Comparison of ENCODE assay signal across 13 mouse cellular contexts in genomic region chr3:127267846-127268245, GRCm38 (mm10).
DNase-seq lines count a peak whose midpoint lies in the region; ATAC-seq and TF ChIP-seq lines count a peak whose summit lies in the region.
"Had no signal": no experiment of that assay in that cellular context is flagged by ENCODE, and none has a peak within 500 bp of the region (broad histone marks: within the 10 kb centered on the region; RNA-seq: fewer than 3 reads in every experiment).

No protein-coding gene starts in this region.

- TF ChIP-seq CTCF in left cerebral cortex, adult 2 months (IDR thresholded peaks at IDR 0.05) = no peak
- TF ChIP-seq CTCF in lung, adult 2 months (IDR thresholded peaks at IDR 0.05; ENCODE audit: insufficient read depth, low read length) = no peak

- H3K27ac ChIP-seq in left cerebral cortex, adult 2 months = peak overlapping the region; percentile 50; the same call in 1 of the 2 replicates
- no peak overlapping the region for H3K27ac ChIP-seq in forebrain, embryonic 16.5 days (ENCODE audit: low read length)

- H3K36me3 ChIP-seq in forebrain, embryonic 16.5 days (ENCODE audit: control insufficient read depth, insufficient read depth) = no peaks in the 10 kb centered on the region

- WGBS in forebrain, embryonic 16.5 days = 26% methylated on average over 6 of the region's 6 CpGs
- 50% methylated on average over 6 of the region's 6 CpGs for WGBS in lung, adult 2 months

- no peak for TF ChIP-seq POLR2A in lung, adult 2 months (IDR thresholded peaks at IDR 0.05; ENCODE audit: borderline replicate concordance, extremely low read depth, low read depth, low read length)

- intact Hi-C loops in left cerebral cortex, adult 2 months (cut with DNase I) = loop anchor here (2.0 kb wide), 1 partner anchor 25 kb away; no protein-coding TSS in a partner anchor
- intact Hi-C loops in left cerebral cortex, postnatal 10 days (cut with DNase I) = no loop called here

- no peaks in the 10 kb centered on the region for H3K27me3 ChIP-seq in forebrain, embryonic 16.5 days (replicated peaks; ENCODE audit: control insufficient read depth, insufficient read depth, low read length)
- H3K27me3 ChIP-seq: CH12.LX had no signal

- no peak overlapping the region for H3K4me2 ChIP-seq in forebrain, embryonic 16.5 days (ENCODE audit: low read length)

- peaks cover 15% of the 10 kb centered on the region for H3K4me1 ChIP-seq in forebrain, embryonic 16.5 days (replicated peaks; ENCODE audit: control insufficient read depth, insufficient read depth, low read length)
- H3K4me1 ChIP-seq in lung, adult 2 months (ENCODE audit: control insufficient read depth, insufficient read depth, low read length) = no peaks in the 10 kb centered on the region

- H3K4me3 ChIP-seq in left cerebral cortex, adult 2 months = no peak overlapping the region
- no peak overlapping the region for H3K4me3 ChIP-seq in forebrain, embryonic 16.5 days (replicated peaks; ENCODE audit: low read length)
- no peak overlapping the region for H3K4me3 ChIP-seq in lung, adult 2 months (replicated peaks; ENCODE audit: extremely low read depth, low read depth, low read length)

- peak; percentile 74 for ATAC-seq in forebrain, embryonic 16.5 days
- no peak for ATAC-seq in cerebellum, adult (ENCODE audit: insufficient number of reproducible peaks, low FRiP score, low TSS enrichment)
- ATAC-seq: lung, postnatal 0 days had no signal

- no peak overlapping the region for H3K9ac ChIP-seq in forebrain, embryonic 16.5 days (replicated peaks; ENCODE audit: low read depth, low read length)

- no peak for DNase-seq in left cerebral cortex, adult 2 months (ENCODE audit: extremely low spot score in 1 of 2, low spot score in 2 of 2)
- DNase-seq in left cerebral cortex, postnatal 10 days (ENCODE audit: extremely low spot score in 1 of 2, low spot score in 2 of 2) = no peak
- peak; percentile 45 for DNase-seq in mesoderm, embryonic 11.5 days (ENCODE audit: low read depth, low spot score)
- peak; percentile 54 for DNase-seq in retina, embryonic 14.5 days (ENCODE audit: low spot score)
- no peak for DNase-seq in spleen, adult 12 weeks (ENCODE audit: low spot score)
- no peak for DNase-seq in lung, adult 2 months
- DNase-seq: cerebellum, adult 11-12 months; heart, postnatal 4 days; thymus, postnatal 4 days had no signal

- no peaks in the 10 kb centered on the region for H3K9me3 ChIP-seq in forebrain, embryonic 16.5 days (ENCODE audit: control insufficient read depth, low read length)

Comparison
In these comparisons a context has a peak if more than half of its experiments do, and no peak if none do; other contexts are left out.
1. DNase-seq: peak in mesoderm, embryonic 11.5 days (single experiment) and retina, embryonic 14.5 days (single experiment); none in left cerebral cortex, adult 2 months (0 of 2), left cerebral cortex, postnatal 10 days (0 of 2), spleen, adult 12 weeks (single experiment) and lung, adult 2 months (single experiment).